Mouse (Mus musculus) left cerebral cortex, postnatal 4 days (tissue): Measurements from ENCODE around the gene Specc1. TPM values are rescaled to one million over a fixed set of nuclear protein-coding genes. Genes with fewer than 3 reads are reported as not detected.
A peak's percentile ranks its signal among the peaks of the same experiment; 100 is the strongest.
"Not testable (repeated sequence)": the region's sequence is repeated elsewhere in the genome, so short reads cannot be mapped to it uniquely, and the experiment has no call there.

Experiments used
- DNase-seq: peaks from one replicate; pipeline ENCODE4 v3.0.0-alpha.2; 2022
- intact Hi-C: fragments of 180-260 bp; cut with DNase I; formaldehyde crosslinking; loops from one replicate; pipeline ENCODE4 v1.15.1; 2025
- total RNA-seq, 2 experiments: library from RNA; stranded (reverse); gene quantifications; 2 replicates each; pipeline ENCODE4 v1.2.3; 2021

Gene Specc1
- 10 to 100 TPM; 24.8 to 27.6 TPM for total RNA-seq

GRCm38 (mm10) chr11:61956572-61957295, at the start of gene Specc1:
Gene Specc1 (plus strand): TSS chr11:61956763.
- peak; percentile 93 for DNase-seq
- intact Hi-C loops = no loop called here

DNA sequence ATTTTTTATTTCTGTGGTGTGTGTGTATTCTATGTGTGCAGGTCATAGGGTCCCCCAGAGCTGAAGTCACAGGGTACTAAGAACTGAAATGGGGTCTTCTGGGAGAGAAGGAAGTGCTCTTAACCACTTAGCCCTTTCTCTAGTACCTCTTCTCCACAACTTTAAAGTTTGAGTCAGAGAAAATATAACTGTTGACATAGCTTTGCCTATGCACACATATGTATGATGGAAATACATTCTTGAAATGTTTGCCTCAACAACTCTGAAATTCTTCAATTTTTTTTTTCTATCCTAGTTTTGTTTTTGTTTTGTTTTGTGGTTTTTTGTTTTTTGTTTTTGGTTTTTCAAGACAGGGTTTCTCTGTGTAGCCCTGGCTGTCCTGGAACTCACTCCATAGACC, 48.2 kb upstream of the Specc1 start:
- DNase-seq = no peak
- intact Hi-C loops = no loop called here

GRCm38 (mm10) chr11:61919702-61920101, 36.9 kb upstream of the Specc1 start:
- DNase-seq = no peak
- intact Hi-C loops = no loop called here

DNA sequence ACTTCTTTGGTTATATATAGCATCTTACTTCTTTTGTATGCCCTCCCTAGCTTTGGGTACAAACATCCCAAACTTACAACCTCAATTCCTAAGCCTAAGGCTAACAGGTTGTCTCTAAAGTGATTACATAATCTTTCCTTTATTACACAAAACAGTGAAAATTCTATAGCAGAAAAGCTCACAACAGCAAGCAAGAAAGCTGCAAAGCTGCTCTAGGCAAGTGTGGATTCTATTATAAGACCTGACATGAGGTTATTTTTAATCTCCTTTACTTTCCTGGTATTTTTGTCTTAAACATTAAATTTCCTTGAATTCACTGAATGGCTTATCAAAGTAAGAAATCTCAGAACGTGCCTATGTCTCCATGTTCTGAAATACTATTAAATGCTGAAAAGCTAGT, 33.3 kb upstream of the Specc1 start:
- no peak for DNase-seq
- intact Hi-C loops = no loop called here

GRCm38 (mm10) chr11:61929323-61930097, 27.1 kb upstream of the Specc1 start:
- intact Hi-C loops = no loop called here
- DNase-seq = no peak

DNA sequence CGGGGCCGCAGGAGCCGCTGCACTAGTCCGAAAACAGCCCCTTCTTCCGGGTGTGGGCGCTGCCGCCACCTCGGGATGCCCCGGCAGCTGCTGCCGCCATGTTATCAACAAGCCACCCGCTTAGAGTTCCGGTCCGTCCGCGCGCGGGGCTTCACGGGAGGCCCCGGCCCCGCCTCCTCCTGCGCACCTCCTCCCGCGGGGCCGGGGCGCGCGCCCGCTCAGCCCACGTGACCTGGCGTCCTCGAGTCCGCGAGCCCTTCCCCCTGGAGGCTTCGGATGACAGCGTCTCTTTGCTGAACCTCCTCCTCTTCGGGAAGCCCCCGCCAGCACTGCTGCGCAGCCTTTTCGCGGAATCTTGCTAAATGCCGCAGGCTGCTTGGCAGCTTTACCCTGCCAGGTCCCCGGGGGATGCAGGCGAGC, 26.5 kb upstream of the Specc1 start, which contains the start of gene Akap10:
TSS of gene Akap10 (minus strand) at position 155 of the 420 bp plus-strand sequence.
- intact Hi-C loops = no loop called here
- peak; percentile 96 for DNase-seq

DNA sequence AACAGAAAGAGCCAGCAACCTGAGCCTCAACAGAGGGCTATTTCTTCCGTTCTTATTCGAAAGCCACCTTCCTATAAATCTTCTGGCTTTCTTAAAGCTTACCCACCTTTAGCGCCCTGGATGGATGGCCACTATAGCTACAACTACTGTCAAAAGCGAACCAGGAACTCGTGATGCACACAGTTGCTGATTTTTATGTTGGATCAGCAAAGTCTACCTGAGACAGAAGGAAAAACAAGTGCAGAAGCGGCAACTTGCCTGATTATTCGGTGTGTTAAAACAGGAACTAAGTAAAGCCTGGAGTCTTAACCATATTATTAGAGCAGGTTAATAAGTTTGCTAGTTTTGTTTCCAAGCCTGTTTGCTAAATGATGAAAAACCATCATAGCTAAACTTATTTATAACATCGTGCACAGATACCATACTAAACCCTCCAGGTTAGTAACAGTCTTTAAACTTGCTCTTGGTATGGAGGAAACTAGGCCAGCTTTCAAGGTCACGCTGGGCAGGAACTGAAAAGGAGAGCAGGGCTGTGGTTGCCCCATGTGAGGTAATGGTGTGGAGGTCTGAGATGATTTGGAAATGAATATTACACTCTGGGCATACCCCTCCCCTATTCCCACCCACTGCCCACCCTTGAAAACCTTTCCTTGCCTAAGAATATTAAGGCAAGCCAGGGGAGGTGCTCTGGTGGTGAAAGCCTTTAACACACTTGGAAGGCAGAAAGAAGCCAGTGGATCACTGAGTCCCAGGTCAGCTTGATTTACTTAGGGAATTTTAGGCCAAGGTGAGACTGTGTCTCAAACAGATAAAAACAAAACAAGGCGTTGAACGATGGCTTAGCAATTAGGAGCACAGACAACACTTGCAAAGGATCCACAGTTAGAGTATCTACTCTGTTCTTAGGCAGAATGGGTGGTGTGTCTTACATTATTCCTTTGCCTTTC, 25.6 kb upstream of the Specc1 start:
- DNase-seq = no peak
- intact Hi-C loops = no loop called here

GRCm38 (mm10) chr11:61937761-61938160, 18.8 kb upstream of the Specc1 start:
- no peak for DNase-seq
- intact Hi-C loops = no loop called here

DNA sequence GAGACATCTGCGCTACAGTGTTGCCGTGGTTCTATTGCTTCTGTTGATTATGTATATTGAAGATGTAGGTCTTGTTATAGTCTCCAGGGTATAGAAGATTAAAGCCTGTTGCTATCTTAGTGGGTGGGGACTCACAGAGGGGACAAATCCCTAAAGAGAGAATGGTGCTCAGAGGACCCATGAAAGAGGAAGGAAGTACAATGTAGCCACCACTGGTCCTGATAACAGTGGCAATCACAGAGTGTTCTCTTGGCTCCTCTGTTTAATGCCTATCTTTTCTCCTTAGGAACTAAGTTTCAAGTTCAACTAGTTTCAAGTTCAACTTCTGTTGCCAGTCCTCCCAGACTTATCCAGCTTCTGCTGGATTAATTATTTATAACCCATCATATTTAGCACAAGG, 13.7 kb upstream of the Specc1 start:
- intact Hi-C loops = no loop called here
- DNase-seq = no peak

GRCm38 (mm10) chr11:61944417-61944816, 12.1 kb upstream of the Specc1 start:
- intact Hi-C loops = no loop called here
- DNase-seq = no peak

GRCm38 (mm10) chr11:61946608-61947007, 10.0 kb upstream of the Specc1 start:
- intact Hi-C loops = no loop called here
- DNase-seq = no peak

DNA sequence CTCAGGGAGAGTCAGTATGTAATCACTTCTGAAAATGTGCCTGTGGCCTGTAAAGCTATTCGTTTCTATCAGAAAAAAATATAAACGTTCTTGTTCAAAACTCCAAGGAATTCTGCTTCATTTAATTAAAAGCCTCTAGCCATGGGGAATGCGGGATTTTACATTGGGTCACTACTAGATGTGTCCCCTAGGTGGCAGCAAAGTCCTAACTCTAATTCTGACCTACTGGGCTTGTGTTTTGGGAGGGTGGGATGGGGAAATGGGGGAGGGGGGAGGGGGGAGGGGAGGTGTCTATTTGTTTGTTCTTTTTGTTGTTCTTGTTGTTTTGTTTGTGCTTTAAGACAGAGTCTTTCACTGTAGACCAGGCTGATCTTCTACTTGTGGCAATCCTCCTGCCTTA, 7.2 kb upstream of the Specc1 start:
- intact Hi-C loops = no loop called here

DNA sequence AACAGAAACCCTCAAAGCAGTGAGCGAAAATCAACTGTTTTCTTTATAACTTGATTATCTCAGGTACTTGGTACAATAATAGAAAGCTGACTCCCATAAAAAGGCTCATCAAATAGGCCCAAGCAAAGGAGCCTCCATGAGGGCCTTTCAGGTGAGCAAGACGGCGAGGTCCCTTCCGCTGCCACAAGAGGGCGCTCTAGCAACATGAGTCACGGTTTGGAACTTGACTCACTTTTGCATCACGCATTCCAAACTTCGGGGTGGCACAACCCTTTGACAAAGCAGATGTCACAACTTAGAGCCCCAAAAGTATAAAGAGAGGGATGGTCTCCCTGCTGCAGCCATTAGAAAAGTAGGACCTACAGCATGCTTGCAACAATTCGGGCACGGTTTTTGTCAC, 5.9 kb upstream of the Specc1 start:
- intact Hi-C loops = loop anchor here (2.0 to 5.0 kb wide), 3 partner anchors 94 to 327 kb away; no protein-coding TSS in a partner anchor

More for the DNA sequence above, 7.2 kb upstream of the Specc1 start:
- peak; percentile 51 for DNase-seq

GRCm38 (mm10) chr11:61955136-61955535, 1.4 kb upstream of the Specc1 start:
- DNase-seq = no peak
- intact Hi-C loops = no loop called here

More for the DNA sequence above, 5.9 kb upstream of the Specc1 start:
- peak; percentile 84 for DNase-seq

- no peak for DNase-seq
- intact Hi-C loops = no loop called here
Observed at GRCm38 (mm10) chr11:61955951-61956350, 612 bp upstream of the Specc1 start.

- no peak for DNase-seq
- intact Hi-C loops = no loop called here
Observed at GRCm38 (mm10) chr11:61957296-61957813, 792 bp downstream of the Specc1 start.

DNA sequence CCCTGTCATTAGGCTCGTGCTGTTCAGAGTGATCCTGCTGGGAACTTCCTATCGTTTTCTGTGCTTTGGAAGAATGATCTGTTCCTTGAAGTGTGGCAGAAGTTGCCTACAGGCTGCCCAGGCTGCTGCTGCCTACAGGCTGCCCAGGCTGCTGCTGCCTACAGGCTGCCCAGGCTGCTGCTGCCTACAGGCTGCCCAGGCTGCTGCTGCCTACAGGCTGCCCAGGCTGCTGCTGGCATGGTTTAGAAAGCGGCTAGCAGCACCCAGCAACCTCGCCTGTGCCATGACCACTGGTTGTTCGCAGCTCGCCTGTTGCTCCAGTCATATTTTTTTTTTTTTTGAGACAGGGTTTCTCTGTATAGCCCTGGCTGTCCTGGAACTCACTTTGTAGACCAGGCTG, 2.1 kb downstream of the Specc1 start:
- intact Hi-C loops, DNase-seq: not testable (repeated sequence)

GRCm38 (mm10) chr11:61960096-61960495, 3.5 kb downstream of the Specc1 start:
- no peak for DNase-seq
- intact Hi-C loops = no loop called here

GRCm38 (mm10) chr11:61962684-61963083, 6.1 kb downstream of the Specc1 start:
- no peak for DNase-seq

GRCm38 (mm10) chr11:61963193-61963592, 6.6 kb downstream of the Specc1 start:
- intact Hi-C loops = no loop called here
- DNase-seq = no peak

More at GRCm38 (mm10) chr11:61962684-61963083, 6.1 kb downstream of the Specc1 start:
- intact Hi-C loops = no loop called here
